Mouse (Mus musculus) midbrain, embryonic 11.5 days (tissue): Measurements from ENCODE around the gene Myl6b. TPM values are rescaled to one million over a fixed set of nuclear protein-coding genes. Genes with fewer than 3 reads are reported as not detected.

ENCODE experiments used
- ATAC-seq: fragments of 200-750 bp; cut with Nextera tagmentation; 2 replicates; pipeline ENCODE4 v1.8.0; 2017; ENCODE audit warnings: moderate TSS enrichment, moderate library complexity; ENCODE audit not compliant: low FRiP score
- DNase-seq: peaks from one replicate; pipeline ENCODE4 v3.0.0; 2015; ENCODE audit warnings: low spot score; ENCODE audit errors: missing footprints
- H3K27ac ChIP-seq: fragments of 300-500 bp; sonication (generic); 2 replicates; pipeline ENCODE4 v1.5.1; 2014; ENCODE audit warnings: low read depth, low read length
- H3K27me3 ChIP-seq: fragments of 300-500 bp; sonication (generic); 2 replicates; pipeline ENCODE4 v1.6.1; 2014; ENCODE audit warnings: mild to moderate bottlenecking, low read length, moderate library complexity, mixed read lengths; ENCODE audit not compliant: control insufficient read depth, insufficient read depth
- H3K36me3 ChIP-seq: fragments of 300-500 bp; sonication (generic); 2 replicates; pipeline ENCODE4 v1.6.1; 2014; ENCODE audit warnings: mild to moderate bottlenecking, low read length, moderate library complexity, mixed read lengths; ENCODE audit not compliant: control insufficient read depth, insufficient read depth
- H3K4me1 ChIP-seq: fragments of 300-500 bp; sonication (generic); 2 replicates; pipeline ENCODE4 v1.6.1; 2014; ENCODE audit warnings: low read length; ENCODE audit not compliant: control insufficient read depth, insufficient read depth
- H3K4me2 ChIP-seq: fragments of 300-500 bp; sonication (generic); 2 replicates; pipeline ENCODE4 v1.6.1; 2014; ENCODE audit warnings: mild to moderate bottlenecking, moderate library complexity
- H3K4me3 ChIP-seq: fragments of 300-500 bp; sonication (generic); 2 replicates; pipeline ENCODE4 v1.5.1; 2014; ENCODE audit warnings: low read depth, low read length
- H3K9ac ChIP-seq: fragments of 300-500 bp; sonication (generic); 2 replicates; pipeline ENCODE4 v1.6.1; 2014; ENCODE audit warnings: low read length
- H3K9me3 ChIP-seq: fragments of 300-500 bp; sonication (generic); 2 replicates; pipeline ENCODE4 v1.6.1; 2016; ENCODE audit warnings: low read length; ENCODE audit not compliant: control insufficient read depth
- WGBS: fragments of 180-500 bp; shearing (Covaris S2); extraction: QIAGEN DNeasy Blood & Tissue Kit; methylation state at CpG from one replicate; pipeline ENCODE4 v1.1.7; 2014; 5-methylcytosine and 5-hydroxymethylcytosine counted together
- polyA plus RNA-seq: library from polyadenylated mRNA; unstranded; fragments of >200 nt; fragmentation: Nextera tagmentation; extraction: Ambion mirVana; gene quantifications from 2 replicates; pipeline ENCODE4 v1.2.1, GENCODE M21; 2014

Gene Myl6b
- 3.4 and 3.7 TPM in 2 replicates for polyA plus RNA-seq

DNA sequence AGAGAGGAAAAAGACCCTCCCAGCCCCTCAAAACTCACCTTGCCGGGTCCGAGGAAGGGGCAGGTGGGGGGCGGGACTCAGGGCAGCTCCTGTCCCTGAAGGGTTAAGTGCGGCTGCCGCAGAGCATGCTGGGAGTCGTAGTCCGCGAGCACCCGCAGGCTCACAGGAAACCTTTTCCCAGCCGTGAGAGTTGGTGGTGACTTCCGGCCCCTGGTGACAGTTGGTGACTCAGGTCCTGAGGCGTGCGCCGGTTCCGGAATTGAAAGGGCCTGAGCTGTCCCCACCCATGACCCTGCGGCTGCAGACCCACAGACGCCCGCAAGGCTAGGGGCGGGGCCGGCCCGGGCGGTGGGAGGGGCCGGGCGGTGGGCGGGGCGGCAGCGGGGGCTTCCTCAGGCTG lies at the start of gene Myl6b:
TSS of gene Myl6b (minus strand) at position 96 of the 400 bp plus-strand sequence.
- H3K4me3 ChIP-seq = peak within 1 kb of the TSS; percentile 51
- WGBS = 1% methylated on average over 27 of the region's 27 CpGs
- H3K36me3 ChIP-seq = no peaks in the 10 kb centered on the region
- DNase-seq (peak; percentile 99), ATAC-seq (peak; percentile 91)
- no peaks in the 10 kb centered on the region for H3K9me3 ChIP-seq
- H3K27ac ChIP-seq = peak within 1 kb of the TSS; percentile 35
- no peaks in the 10 kb centered on the region for H3K27me3 ChIP-seq
- peak within 1 kb of the TSS; percentile 63 for H3K9ac ChIP-seq
- peaks cover 15% of the 10 kb centered on the region for H3K4me1 ChIP-seq
- H3K4me2 ChIP-seq = peak within 1 kb of the TSS; percentile 77

- peak; percentile 99 for DNase-seq
- Histone ChIP-seq H3K4me2 (peak within 1 kb of the TSS; percentile 84), H3K4me1 (peaks cover 9% of the 10 kb centered on the region), H3K4me3 (peak within 1 kb of the TSS; percentile 76), H3K27ac (peak within 1 kb of the TSS; percentile 91), H3K27me3 (no peaks in the 10 kb centered on the region), H3K9ac (peak within 1 kb of the TSS; percentile 97), H3K36me3 (peaks cover 19% of the 10 kb centered on the region), H3K9me3 (no peaks in the 10 kb centered on the region)
- under 1% methylated on average over 50 of the region's 50 CpGs for WGBS
- peak; percentile 89 for ATAC-seq
Measured at GRCm38 (mm10) chr10:128547361-128548032, 49.0 kb upstream of the Myl6b start, which contains the start of gene Zc3h10. Zc3h10 (minus strand) TSS chr10:128547774.

DNA sequence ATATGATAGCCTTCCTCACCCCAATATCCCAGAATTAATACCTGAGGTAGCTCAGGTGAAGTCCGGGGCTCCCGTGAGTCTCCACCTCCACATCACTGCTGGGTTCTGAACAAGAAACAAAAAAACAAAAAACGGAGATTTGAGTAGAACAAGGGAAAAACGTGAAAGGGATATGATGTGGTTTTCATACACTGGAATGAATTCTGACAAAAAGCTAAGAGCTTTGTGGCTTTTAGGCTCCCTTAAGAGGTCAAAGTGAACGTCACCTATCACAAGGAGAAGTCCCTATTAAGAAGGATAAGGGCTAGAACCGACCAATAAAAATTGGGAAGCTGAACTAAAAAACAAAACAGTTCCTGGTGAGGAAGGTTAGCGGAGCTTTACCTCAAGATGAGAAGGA lies 48.3 kb upstream of the Myl6b start:
- DNase-seq = peak; percentile 89
- H3K27ac ChIP-seq = peak overlapping the region; percentile 89
- no peak for ATAC-seq
- no peaks in the 10 kb centered on the region for H3K27me3 ChIP-seq
- peak overlapping the region; percentile 77 for H3K9ac ChIP-seq
- peaks cover 9% of the 10 kb centered on the region for H3K4me1 ChIP-seq
- peak overlapping the region; percentile 76 for H3K4me3 ChIP-seq
- WGBS = 23% methylated on average over 7 of the region's 7 CpGs
- H3K4me2 ChIP-seq = peak overlapping the region; percentile 84
- H3K9me3 ChIP-seq = no peaks in the 10 kb centered on the region
- H3K36me3 ChIP-seq = peaks cover 23% of the 10 kb centered on the region

- H3K36me3 ChIP-seq = peaks cover 23% of the 10 kb centered on the region
- H3K27me3 ChIP-seq = no peaks in the 10 kb centered on the region
- H3K4me1 ChIP-seq = peaks cover 9% of the 10 kb centered on the region
- WGBS = 19% methylated on average over 4 of the region's 4 CpGs
- H3K9ac ChIP-seq = peak overlapping the region; percentile 77
- H3K27ac ChIP-seq = no peak overlapping the region
- no peak for ATAC-seq
- H3K9me3 ChIP-seq = no peaks in the 10 kb centered on the region
- peak; percentile 89 for DNase-seq
- peak overlapping the region; percentile 76 for H3K4me3 ChIP-seq
- H3K4me2 ChIP-seq = peak overlapping the region; percentile 84
Measured at GRCm38 (mm10) chr10:128546361-128546760, 47.9 kb upstream of the Myl6b start.

GRCm38 (mm10) chr10:128545570-128545898 lies 47.0 kb upstream of the Myl6b start:
- Histone ChIP-seq H3K9me3 (no peaks in the 10 kb centered on the region), H3K4me3 (no peak overlapping the region), H3K4me2 (no peak overlapping the region), H3K27ac (no peak overlapping the region), H3K9ac (no peak overlapping the region), H3K4me1 (peaks cover 9% of the 10 kb centered on the region), H3K27me3 (no peaks in the 10 kb centered on the region), H3K36me3 (peaks cover 23% of the 10 kb centered on the region)
- DNase-seq (no peak), ATAC-seq (no peak)
- 89% methylated on average over 3 of the region's 3 CpGs for WGBS

DNA sequence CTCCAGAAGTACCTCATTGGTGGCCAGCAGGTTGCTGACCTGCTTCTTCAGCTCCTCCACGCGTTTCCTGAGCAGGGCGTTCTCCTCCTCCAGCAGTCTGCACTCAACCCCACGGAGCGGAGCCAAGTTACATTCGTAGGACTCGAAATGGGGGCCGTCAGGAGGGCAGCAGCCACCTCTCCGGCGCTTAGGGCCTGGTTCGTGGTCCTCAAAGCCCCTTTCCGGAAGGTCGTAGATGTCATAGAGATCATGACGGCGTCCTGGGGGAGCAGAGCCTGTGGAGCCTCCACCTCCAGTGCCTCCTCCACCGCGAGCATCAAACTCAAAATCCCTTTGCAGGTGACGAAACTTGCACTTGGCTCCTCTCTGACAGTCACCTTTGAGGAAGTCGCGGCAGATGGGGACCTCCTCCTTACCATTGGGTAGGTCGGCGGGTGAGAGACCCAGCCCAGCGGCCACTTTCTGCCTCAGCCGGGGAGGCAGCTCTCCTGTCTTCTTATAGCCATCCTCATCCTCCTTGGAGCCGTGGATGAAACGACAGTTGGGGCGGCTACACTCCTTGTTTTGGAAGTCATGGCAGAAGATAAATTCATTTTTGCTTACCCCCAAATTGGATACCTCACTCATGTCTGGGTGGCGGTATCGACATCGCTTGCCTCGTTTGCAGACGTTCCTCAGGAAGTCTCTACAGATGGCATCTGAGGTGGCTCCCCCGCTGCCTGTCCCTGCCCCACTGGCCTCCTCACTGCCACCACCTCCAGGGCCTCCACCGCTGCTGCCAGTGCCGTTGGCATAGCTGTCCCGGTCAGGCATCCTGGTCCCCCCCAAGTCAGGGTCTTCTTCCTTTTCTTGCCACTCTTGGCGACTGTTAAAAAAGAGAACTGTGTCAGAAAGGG lies 46.4 kb upstream of the Myl6b start:
- WGBS = 95% methylated on average over 37 of the region's 37 CpGs
- no peak overlapping the region for H3K9ac ChIP-seq
- no peak for ATAC-seq
- peaks cover 9% of the 10 kb centered on the region for H3K4me1 ChIP-seq
- no peaks in the 10 kb centered on the region for H3K9me3 ChIP-seq
- no peak for DNase-seq
- peaks cover 23% of the 10 kb centered on the region for H3K36me3 ChIP-seq
- H3K4me3 ChIP-seq = no peak overlapping the region
- no peaks in the 10 kb centered on the region for H3K27me3 ChIP-seq
- no peak overlapping the region for H3K27ac ChIP-seq
- no peak overlapping the region for H3K4me2 ChIP-seq

- Histone ChIP-seq H3K4me1 (peaks cover 9% of the 10 kb centered on the region), H3K9ac (no peak overlapping the region), H3K4me3 (no peak overlapping the region), H3K36me3 (peaks cover 23% of the 10 kb centered on the region), H3K27me3 (no peaks in the 10 kb centered on the region), H3K9me3 (no peaks in the 10 kb centered on the region), H3K27ac (no peak overlapping the region), H3K4me2 (no peak overlapping the region)
- DNase-seq = no peak
- no peak for ATAC-seq
- 96% methylated on average over 15 of the region's 15 CpGs for WGBS
Measured at GRCm38 (mm10) chr10:128544151-128544657, 45.7 kb upstream of the Myl6b start.

DNA sequence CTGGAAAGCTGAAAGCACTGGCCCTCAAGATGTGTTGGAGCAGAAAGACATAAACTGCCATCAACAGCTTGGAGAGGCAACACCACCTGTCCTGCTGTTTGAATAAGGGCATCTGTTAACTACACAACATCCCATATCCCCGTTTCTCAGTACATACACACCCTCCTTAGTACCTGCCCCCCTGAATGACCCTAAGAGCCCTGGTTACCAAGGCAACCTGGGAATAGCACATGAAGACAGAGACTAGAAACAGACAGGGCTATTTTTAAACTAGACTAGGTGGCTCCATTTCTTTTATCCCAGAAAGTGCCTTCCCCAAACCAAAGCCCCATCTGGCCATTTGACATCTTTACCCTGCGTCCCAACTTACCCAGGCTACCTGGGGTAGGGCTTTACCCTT lies 44.6 kb upstream of the Myl6b start:
- DNase-seq (no peak), ATAC-seq (no peak)
- no peak overlapping the region for H3K4me3 ChIP-seq
- no peak overlapping the region for H3K27ac ChIP-seq
- WGBS = 84% methylated on average over 2 of the region's 2 CpGs
- peaks cover 9% of the 10 kb centered on the region for H3K4me1 ChIP-seq
- no peak overlapping the region for H3K9ac ChIP-seq
- no peaks in the 10 kb centered on the region for H3K9me3 ChIP-seq
- H3K4me2 ChIP-seq = no peak overlapping the region
- peaks cover 23% of the 10 kb centered on the region for H3K36me3 ChIP-seq
- H3K27me3 ChIP-seq = no peaks in the 10 kb centered on the region
